Mouse (Mus musculus): ENCODE measurements around the gene Hbb-bt.
A peak's percentile ranks its signal among the peaks of the same experiment; 100 is the strongest.
"Not testable (repeated sequence)": the region's sequence is repeated elsewhere in the genome, so short reads cannot be mapped to it uniquely, and the experiment has no call there.

Gene Hbb-bt

DNA sequence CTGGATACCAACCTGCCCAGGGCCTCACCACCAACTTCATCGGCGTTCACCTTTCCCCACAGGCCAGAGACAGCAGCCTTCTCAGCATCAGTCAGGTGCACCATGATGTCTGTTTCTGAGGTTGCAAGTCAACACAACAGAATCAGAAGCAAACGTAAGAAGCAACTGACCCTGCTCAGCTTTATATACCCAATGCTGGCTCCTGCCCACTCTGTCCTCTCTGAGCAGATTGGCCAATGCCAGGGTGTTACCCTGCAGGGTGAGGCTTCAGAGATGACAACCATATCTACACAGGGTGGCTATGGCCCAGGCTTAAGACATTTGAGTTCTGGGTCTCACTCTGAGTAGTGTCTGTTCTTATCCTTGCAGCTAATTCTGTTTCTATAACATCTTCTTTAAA, at the start of gene Hbb-bt:
Hbb-bt (minus strand) TSS at position 231 of the 400 bp plus-strand sequence.
- DNase-seq (ENCODE audit: low spot score): peak; percentile 92

DNA sequence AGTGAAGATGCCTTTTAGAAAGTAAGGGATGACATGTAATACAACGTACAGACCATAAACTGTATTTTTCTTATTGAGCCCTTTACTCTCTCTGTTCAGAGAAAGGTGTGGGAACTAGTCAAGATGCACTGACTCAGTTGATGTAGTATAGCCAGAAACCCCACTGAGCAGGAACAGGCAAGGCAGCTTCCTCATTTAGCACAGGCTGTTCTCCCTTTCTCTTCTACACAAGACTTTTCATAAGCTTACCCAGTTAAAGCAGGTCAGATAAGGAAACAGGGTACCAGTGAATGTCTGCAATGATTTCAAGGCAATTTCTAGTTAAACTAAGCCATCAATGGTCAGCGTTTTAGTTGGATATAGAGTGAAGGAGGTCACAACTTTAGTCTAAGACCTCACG, 47.7 kb upstream of the Hbb-bt start:
- DNase-seq (ENCODE audit: low spot score): no peak

GRCm38 (mm10) chr7:103860855-103861254, 47.1 kb upstream of the Hbb-bt start:
- DNase-seq (ENCODE audit: low spot score): peak; percentile 100

GRCm38 (mm10) chr7:103859076-103859475, 45.3 kb upstream of the Hbb-bt start:
- DNase-seq (ENCODE audit: low spot score): peak; percentile 93

DNA sequence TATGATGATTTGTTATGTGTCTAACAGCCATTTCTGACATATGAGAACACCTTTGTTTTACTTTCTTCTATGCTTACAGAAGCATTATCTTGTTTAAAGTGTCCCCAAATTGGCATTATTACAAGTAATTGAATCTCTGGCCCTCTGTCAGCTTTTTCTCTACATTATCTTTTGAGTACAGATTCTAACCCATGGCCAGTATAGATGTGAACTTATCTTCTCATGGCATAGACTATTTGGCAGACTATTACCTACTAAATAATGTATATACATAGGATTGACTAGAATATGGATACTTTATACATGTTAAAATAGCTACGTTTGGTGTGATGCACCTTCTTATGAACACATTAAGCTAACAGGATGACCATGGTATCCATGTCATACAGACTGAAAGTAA, 40.9 kb upstream of the Hbb-bt start:
- DNase-seq (ENCODE audit: low spot score): no peak

- no peak for DNase-seq (ENCODE audit: low spot score)
Observed at GRCm38 (mm10) chr7:103853090-103853489, 39.3 kb upstream of the Hbb-bt start, which contains the start of gene Hbb-y. Hbb-y (minus strand) TSS chr7:103853216.

GRCm38 (mm10) chr7:103844525-103845325, 30.9 kb upstream of the Hbb-bt start:
- DNase-seq (ENCODE audit: low spot score): no peak

- no peak for DNase-seq (ENCODE audit: low spot score)
Observed at GRCm38 (mm10) chr7:103843034-103843433, 29.2 kb upstream of the Hbb-bt start, which contains the start of gene Hbb-bh1. Hbb-bh1 (minus strand) TSS chr7:103843164.

DNA sequence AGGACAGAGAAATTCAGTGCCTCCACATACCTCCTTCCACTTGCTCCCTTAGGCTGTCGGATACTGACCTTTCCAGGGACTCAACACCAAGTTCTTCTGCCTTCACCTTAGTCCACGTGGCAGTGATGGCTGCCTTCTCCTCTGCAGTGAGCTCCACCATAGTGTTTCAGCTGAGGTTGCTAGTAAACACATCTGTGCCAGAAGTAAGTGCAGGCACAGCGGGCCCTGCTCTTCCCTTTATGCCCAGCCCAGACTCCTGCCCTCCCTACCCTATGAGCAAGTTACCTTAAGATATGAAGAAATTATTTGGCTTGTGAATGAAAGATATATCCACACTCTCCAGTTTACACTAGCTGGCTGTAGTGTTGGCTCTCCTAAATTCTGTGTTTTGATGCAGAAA, 26.5 kb upstream of the Hbb-bt start, which contains the start of gene Hbb-bh2:
Hbb-bh2 (minus strand) TSS at position 253 of the 400 bp plus-strand sequence.
- DNase-seq (ENCODE audit: low spot score): no peak

DNA sequence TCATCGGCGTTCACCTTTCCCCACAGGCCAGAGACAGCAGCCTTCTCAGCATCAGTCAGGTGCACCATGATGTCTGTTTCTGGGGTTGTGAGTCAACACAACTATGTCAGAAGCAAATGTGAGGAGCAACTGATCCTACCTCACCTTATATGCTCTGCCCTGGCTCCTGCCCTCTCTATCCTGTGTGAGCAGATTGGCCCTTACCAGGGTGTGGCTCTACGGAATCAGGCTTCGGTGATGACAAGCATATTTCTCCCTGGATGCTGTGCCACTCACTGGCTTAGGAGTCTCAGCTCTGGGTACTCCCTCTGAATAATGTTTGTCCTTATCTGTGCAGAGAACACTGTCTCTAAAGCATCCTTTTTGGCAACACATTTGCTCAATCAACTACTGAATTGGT, 14.0 kb upstream of the Hbb-bt start, which contains the start of gene Hbb-bs:
Hbb-bs (minus strand) TSS at position 289 of the 400 bp plus-strand sequence.
- DNase-seq (ENCODE audit: low spot score): peak; percentile 94

DNA sequence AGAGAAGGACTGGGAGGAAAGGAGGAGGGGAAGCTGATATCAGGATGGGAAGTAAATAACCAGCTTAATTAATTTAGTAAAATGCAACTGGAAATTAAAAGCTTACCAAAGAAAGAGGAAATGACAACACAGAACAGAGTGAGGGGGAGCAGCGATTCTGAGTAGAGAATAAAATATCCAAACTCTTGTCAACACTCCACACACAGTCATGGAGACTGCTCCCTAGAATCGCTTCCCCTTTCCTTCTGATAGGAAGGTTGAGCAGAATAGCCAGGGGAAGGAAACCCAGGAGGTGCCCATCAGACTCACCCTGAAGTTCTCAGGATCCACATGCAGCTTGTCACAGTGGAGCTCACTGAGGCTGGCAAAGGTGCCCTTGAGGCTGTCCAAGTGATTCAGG, 13.3 kb upstream of the Hbb-bt start:
- DNase-seq (ENCODE audit: low spot score): not testable (repeated sequence)

GRCm38 (mm10) chr7:103826255-103826887, 12.6 kb upstream of the Hbb-bt start:
- DNase-seq (ENCODE audit: low spot score): peak; percentile 87

DNA sequence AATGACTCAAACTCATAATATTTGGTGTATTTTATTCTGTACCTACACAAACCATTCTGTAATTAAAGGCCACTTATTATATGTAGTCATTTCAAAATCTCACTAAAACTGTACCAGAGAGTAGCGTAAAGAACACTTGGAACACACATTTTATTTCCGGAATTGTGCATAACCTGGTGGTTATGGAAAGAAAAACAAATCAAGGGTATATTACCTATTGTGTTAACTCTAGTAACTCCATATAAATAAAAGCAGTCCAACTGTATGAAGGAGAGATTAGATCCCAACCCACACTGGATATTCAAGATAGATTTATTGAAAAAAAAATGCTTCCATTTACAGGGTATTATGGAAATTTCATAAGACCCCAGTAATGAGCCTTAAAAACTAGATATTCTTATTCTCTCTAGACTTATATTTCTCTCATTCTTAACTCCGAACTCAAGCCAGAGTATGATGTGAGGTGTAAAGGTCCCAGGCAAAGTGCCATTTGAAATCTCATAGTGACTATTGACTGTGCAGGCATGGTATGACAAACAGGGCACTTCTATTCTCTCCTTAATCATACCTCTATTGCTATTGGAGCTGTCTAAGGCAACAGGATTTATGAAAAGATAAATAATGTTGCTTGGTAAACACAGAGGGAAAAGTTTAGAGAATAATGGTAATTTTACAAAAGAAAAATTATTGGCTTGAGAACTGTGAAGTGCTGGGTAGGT, 11.9 kb upstream of the Hbb-bt start:
- DNase-seq (ENCODE audit: low spot score): peak; percentile 84

GRCm38 (mm10) chr7:103824597-103824996, 10.8 kb upstream of the Hbb-bt start:
- peak; percentile 60 for DNase-seq (ENCODE audit: low spot score)

- peak; percentile 42 for DNase-seq (ENCODE audit: low spot score)
Observed at GRCm38 (mm10) chr7:103815085-103815484, 1.3 kb upstream of the Hbb-bt start.

GRCm38 (mm10) chr7:103813152-103813551, 644 bp downstream of the Hbb-bt start:
- not testable (repeated sequence) for DNase-seq (ENCODE audit: low spot score)

- DNase-seq (ENCODE audit: low spot score): peak; percentile 85
Observed at GRCm38 (mm10) chr7:103812174-103812573, 1.6 kb downstream of the Hbb-bt start.

GRCm38 (mm10) chr7:103811223-103811845, 2.5 kb downstream of the Hbb-bt start:
- peak; percentile 85 for DNase-seq (ENCODE audit: low spot score)

GRCm38 (mm10) chr7:103810746-103811145, 3.0 kb downstream of the Hbb-bt start:
- DNase-seq (ENCODE audit: low spot score): peak; percentile 71

DNA sequence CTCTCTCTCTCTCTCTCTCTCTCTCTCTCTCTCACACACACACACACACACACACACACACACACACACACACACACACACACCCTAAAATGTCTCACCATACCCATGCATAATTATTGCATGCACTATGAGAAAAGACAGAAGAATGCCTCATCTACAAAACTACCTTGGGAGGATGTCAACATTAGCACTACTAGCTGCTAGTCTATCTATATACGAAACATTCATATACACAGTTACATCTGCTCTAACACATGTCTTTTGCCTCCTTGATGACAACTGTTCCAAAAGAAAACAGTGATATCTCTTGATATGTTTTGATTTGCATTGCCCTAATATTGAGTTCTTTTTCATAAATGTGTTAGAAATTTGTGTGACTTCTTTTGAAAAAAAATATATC, 3.5 kb downstream of the Hbb-bt start:
- DNase-seq (ENCODE audit: low spot score): peak; percentile 60

DNA sequence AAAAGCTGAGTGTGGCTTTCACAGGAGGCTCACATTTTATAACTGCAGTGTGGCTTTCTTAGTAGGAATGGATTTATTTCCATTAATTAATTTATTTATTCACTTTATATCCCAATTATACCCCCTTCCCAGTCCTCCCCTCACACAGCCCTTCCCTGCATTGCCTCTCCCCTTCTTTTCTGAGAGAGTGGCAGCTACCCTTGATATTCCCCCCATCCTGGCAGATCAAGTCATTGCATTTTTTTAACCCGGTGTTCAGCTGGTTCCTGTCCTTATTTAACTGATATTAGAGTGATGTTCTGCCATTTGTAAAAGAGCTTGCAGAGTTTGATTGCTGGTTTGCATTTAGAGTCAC, 4.0 kb downstream of the Hbb-bt start:
- DNase-seq (ENCODE audit: low spot score): peak; percentile 44
